Mouse (Mus musculus) cerebellum, adult 9-10 months (tissue): Measurements from ENCODE around the gene Olfr826.
A peak's percentile ranks its signal among the peaks of the same experiment; 100 is the strongest.
"Not testable (repeated sequence)": the region's sequence is repeated elsewhere in the genome, so short reads cannot be mapped to it uniquely, and the experiment has no call there.

ENCODE experiments used
- DNase-seq: peaks from one replicate; pipeline ENCODE4 v3.0.0; 2022

The Olfr826 gene

DNA sequence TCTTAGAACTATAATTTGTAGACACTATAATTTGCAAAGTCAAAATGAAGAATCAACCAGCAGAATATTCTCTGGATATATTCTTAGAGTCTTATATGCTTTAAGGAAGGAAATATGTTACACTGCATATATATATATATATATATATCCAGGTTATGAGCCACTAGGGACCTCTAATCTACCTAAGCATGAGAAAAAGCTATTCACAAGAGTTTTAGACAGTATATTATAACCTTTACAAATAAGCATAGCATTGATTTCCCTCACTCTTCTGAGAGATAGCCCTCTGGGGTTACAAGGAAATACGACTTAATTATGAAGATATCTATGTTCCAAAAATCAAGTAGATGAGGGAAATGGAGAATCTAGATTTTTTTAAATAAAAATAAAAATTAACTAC, at the start of gene Olfr826:
Gene Olfr826 (minus strand): TSS at position 101 of the 400 bp plus-strand sequence.
- DNase-seq: no peak

DNA sequence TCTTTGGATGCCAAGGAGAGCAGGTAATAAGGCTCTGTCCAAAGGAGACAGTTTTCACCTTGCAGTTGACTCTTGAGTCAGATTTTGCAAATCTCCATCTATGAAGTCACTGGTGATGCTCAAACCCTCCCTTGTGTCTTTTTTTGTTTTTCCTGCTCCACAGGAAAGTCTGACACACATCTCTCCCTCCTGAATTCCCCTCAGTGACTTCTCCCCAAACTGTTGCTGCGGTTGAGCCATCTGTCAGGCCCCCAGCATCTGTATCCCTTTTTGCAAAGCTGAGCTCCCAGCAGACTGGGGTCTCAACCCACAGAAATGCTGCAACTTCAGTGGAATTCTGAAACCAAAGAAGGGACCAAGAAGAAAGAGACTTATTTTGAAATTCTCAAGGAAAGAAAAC, 48.1 kb upstream of the Olfr826 start:
- no peak for DNase-seq

DNA sequence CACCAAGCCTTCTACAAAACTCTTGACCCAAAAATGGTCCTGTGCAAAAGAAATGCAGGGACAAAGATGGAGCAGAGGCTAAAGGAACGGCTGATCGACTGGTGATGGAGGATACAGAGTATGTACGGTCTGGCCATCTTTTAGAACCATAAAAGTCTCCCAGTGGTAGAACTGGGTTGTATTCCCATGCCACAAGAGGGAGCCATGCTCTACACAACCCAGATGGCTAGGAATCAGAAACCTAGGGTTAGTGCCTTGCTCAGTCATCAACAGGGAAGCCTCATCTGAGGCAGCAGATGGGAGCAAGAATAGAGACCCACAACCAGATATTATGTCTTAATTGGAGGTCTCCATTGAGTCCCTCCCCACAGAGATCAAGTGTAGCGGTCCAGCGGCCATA, 45.6 kb upstream of the Olfr826 start:
- DNase-seq: no peak

DNA sequence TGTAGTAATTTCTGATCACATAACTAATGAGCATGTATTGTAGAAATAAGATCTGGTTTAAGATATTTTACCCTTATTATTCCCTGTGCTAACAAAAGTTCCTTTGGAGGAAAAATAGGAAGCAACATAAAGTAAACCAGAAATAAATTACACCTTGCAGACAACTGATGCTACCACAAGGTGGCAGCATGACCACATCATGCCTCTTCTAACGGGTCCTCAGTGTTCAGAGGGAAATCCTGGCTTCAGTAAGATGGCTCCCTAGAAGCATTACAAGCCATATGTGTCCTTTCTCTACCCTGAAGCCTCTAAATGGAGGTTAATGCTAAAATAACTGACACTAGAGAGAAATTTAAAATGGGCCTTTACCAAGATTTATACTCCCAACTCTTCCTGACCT, 44.3 kb upstream of the Olfr826 start:
- peak; percentile 42 for DNase-seq

DNA sequence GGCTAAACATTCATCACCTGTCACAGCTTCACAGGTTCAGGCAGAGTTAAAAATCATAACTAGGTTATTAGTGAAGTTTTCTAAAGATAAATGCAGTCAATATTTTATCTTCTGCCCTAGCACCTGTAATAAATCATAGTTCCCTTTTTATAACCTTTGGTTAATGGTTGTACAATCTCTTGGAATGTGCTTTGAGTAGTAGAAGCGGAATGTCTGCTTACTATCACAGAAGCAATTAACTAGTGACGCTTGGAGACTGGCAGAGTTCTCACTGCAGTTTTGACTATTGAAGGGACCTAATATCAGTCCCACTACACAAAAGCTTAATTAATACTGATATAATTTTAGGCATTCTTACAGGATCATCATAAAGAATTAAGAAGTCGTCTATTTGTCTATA, 41.0 kb upstream of the Olfr826 start:
- no peak for DNase-seq

DNA sequence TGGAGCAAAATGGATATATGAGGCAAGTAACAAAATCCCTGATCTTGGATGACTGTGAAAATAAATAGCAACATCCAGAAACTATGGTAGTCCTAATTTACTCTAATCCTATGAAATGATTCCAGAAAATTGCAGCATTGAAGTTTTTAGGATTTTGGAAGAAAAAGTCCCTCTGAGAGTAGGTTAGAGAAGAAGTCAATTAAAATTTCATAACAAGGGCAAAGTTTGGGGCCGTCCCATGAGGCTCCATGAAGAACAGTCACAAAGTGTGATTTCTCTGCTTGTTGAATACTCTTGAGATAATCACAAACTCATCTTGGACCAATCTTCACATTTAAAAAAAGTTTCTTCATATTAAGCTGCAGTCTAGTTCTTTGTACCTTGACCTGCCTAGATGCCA, 30.3 kb upstream of the Olfr826 start, which contains the start of gene Olfr827:
Gene Olfr827 (minus strand): TSS at position 101 of the 400 bp plus-strand sequence.
- no peak for DNase-seq

DNA sequence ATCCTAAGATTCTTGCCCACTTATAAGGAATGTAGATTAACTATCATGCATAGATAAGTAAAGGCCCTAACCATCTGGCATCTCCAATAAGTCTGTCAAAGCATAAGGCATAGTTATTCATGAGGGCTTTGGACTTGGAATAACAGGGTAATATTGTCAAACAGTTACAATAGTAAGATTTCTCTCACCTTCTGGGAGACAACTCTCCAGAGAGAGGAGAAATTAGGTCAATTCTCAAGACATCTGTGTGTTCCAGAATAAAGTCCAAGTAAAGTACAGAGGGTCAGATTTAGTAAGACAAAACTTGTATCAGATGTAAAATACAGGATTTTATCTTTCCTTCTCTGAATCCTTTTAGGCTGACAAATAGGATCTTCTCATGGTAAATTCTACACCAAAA, 17.3 kb downstream of the Olfr826 start, which contains the start of gene Olfr825:
Gene Olfr825 (minus strand): TSS at position 101 of the 400 bp plus-strand sequence.
- no peak for DNase-seq

DNA sequence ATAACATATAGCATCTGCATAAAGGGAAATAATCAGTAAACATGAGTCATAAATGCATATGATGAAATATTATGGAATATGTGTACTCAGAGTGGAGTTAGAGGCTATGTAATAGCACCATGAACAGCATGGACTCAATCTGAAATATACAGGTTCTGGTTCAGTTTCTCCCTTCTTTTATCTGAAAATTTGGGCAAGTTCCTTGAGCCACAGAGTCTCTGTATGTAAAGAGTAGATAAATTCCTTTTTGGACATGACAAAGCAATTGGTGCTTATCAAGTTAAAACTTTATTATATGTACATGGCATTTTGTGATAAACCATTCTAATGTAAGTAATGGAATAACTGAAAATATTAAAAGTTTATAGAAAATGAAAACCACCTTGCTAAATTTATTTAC, 18.8 kb downstream of the Olfr826 start:
- DNase-seq: no peak

DNA sequence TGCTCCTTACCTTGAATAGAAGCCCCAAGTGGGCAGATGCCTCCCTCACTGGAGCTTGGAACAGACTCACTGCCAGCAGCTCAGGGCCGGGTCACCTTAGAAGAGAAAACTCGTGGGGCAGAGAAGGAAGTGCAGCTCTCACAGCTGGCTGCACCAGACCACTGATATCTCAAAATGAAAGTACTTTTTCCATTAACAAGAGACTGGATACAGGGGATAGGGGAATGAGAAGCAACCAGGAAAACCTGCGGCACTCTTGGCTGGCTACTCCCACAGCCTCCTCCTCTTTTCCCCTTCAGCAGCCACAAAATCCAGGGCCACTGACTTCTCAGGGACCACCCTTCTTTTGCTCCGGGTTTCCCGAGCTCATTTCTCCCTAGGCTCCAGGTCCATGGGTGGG, 39.9 kb downstream of the Olfr826 start:
- no peak for DNase-seq

DNA sequence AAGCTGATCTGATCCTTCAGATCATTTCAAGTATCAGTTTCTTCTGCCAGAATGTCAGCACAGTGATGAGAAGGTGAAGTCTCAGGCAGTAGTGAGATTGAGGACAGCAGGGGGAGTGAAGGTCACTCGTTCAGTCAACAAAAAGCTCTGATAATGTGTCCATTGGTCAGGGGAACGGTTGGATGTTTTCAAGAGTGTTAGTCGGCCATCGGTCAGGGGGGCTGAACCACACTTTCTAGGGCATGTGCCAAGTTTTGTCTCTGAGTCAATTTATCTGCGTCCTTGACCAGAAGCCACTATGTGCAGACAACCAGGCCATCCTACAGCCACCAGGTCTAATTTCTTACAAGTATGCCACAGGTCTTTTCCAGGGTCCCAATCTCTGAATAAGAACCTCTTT, 41.5 kb downstream of the Olfr826 start:
- DNase-seq: not testable (repeated sequence)

DNA sequence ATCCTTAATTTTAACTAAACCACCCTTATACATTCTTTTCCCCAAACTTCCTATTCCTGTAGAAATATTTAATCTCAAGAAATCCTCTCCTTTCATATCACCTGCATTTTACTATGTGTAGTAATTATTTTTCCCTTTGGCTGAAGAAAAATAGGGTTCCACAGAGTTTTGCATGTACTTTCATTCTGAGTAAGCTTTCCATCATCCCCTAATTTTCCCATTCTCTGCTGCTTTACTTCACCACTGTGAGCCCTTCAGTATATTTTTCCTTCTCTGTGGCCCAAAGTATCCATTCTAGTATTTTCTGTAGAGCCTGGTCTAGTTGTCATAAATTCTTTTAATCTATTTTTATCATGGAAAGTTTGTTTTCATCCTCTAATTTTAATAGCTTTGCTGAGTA, 49.2 kb downstream of the Olfr826 start:
- DNase-seq: no peak

DNA sequence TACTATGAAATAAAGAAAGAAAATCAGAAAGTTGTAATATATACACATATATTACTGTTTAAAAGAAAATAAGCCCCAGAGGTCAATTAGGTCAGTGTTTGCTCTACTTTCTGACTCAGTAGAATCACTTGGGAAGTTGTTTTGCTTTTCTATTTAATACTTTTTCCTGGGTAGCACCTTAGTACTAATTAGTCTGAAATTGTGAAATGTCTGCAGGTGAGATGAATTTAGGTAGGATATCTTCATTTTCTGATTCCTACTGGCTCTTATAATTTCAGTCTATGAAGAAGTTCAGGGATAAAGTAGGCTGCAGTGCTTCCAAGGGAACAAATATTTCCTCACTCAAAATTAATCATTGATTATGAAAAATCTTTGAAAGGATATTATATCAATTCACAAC, 54.1 kb downstream of the Olfr826 start, which contains the start of gene Olfr824:
Gene Olfr824 (minus strand): TSS at position 101 of the 400 bp plus-strand sequence.
- DNase-seq: not testable (repeated sequence)
